Comparison of ENCODE assay signal across 40 mouse cellular contexts in the genomic region with DNA sequence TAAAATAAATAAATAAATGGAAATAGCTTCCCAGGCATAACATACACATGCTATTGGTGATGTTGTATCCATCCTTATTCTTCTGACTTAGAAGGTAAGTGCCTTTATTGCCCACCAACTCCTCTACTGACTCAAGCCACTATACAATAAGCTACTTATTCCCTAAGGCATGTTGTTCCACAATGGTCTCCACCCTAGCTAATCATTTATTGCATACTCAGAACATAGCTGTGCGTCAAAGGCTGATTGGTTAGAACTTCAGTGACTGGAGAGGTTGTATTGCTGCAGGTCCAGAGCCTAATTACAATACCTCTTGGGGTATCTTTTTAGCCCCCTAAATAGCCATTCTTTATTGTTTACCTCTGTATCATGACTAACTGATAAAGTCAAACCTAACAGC. TPM values are rescaled to one million over a fixed set of nuclear protein-coding genes. Genes with fewer than 3 reads are reported as not detected.
"Had no signal": no experiment of that assay in that cellular context is flagged by ENCODE, and none has a peak within 500 bp of the region (broad histone marks: within the 10 kb centered on the region; RNA-seq: fewer than 3 reads in every experiment).

No protein-coding gene starts in this region.

- H3K27me3 ChIP-seq: heart, embryonic 12.5 days; hindbrain, embryonic 12.5 days; intestine, embryonic 15.5 days; limb, embryonic 12.5 days; liver, embryonic 15.5 days had no signal

- H3K4me2 ChIP-seq: heart, embryonic 12.5 days; hindbrain, embryonic 12.5 days; hindbrain, embryonic 14.5 days; intestine, embryonic 15.5 days; limb, embryonic 12.5 days; liver, embryonic 11.5 days; liver, embryonic 13.5 days; liver, embryonic 15.5 days had no signal

- H3K9me3 ChIP-seq: heart, embryonic 10.5 days; heart, embryonic 12.5 days; hindbrain, embryonic 10.5 days; hindbrain, embryonic 12.5 days; intestine, embryonic 15.5 days; limb, embryonic 10.5 days; limb, embryonic 12.5 days; liver, embryonic 13.5 days; liver, embryonic 15.5 days had no signal

- H3K9ac ChIP-seq: heart, embryonic 12.5 days; hindbrain, embryonic 12.5 days; hindbrain, embryonic 14.5 days; intestine, embryonic 15.5 days; limb, embryonic 12.5 days; liver, embryonic 13.5 days; liver, embryonic 15.5 days; liver, postnatal 0 days had no signal

- ATAC-seq: hindbrain, embryonic 16.5 days; inflammation-experienced regulatory T-cells, adult 6 months; intestine, embryonic 15.5 days; liver, postnatal 0 days had no signal

- DNase-seq: gastrocnemius, adult 2 months; gastrocnemius, postnatal 10 days; gastrocnemius, postnatal 25 days; heart, adult 18-20 months; heart, postnatal 10 days; heart, postnatal 4 days; kidney, adult 18-20 months; kidney, adult 8-10 months; kidney, postnatal 10 days; kidney, postnatal 25 days; kidney, postnatal 4 days; liver; liver, embryonic 13.5 days; liver, postnatal 0 days had no signal

- H3K27ac ChIP-seq: gastrocnemius, adult 2 months; heart, embryonic 10.5 days; intestine, embryonic 15.5 days; layer of hippocampus, adult 2 months; left cerebral cortex, adult 2 months; limb, embryonic 10.5 days; limb, embryonic 12.5 days; liver, embryonic 13.5 days; liver, embryonic 15.5 days had no signal

- H3K4me3 ChIP-seq: gastrocnemius, adult 2 months; heart, embryonic 10.5 days; heart, embryonic 12.5 days; hindbrain, embryonic 10.5 days; hindbrain, embryonic 12.5 days; intestine, embryonic 15.5 days; layer of hippocampus, adult 2 months; left cerebral cortex, adult 2 months; limb, embryonic 10.5 days; limb, embryonic 12.5 days; liver, embryonic 13.5 days; liver, embryonic 15.5 days had no signal

- H3K36me3 ChIP-seq: heart, embryonic 10.5 days; heart, embryonic 12.5 days; hindbrain, embryonic 10.5 days; hindbrain, embryonic 12.5 days; intestine, embryonic 15.5 days; limb, embryonic 10.5 days; limb, embryonic 12.5 days; liver, embryonic 13.5 days; liver, embryonic 15.5 days had no signal

- H3K4me1 ChIP-seq: intestine, embryonic 15.5 days; limb, embryonic 12.5 days; liver, embryonic 13.5 days; liver, embryonic 15.5 days had no signal

RNA-seq across cellular contexts. Expression of a gene that starts 46.4 kb away (rescaled TPM):
- total RNA-seq: gastrocnemius, adult 2 months; gastrocnemius, postnatal 10 days; gastrocnemius, postnatal 25 days; gastrocnemius, postnatal 4 days; granulocyte monocyte progenitor cell, adult 5-6 weeks; heart, adult 18-20 months; heart, adult 8-10 months; heart, postnatal 10 days; heart, postnatal 25 days; heart, postnatal 4 days; layer of hippocampus, adult 2 months; layer of hippocampus, postnatal 10 days; layer of hippocampus, postnatal 25 days; left cerebral cortex, adult 2 months; left cerebral cortex, postnatal 14 days; left cerebral cortex, postnatal 36 days had no signal
- polyA plus RNA-seq: heart, embryonic 12.5 days; heart, embryonic 16.5 days; hindbrain, embryonic 10.5 days; hindbrain, embryonic 12.5 days; hindbrain, embryonic 14.5 days; hindbrain, embryonic 16.5 days; intestine, embryonic 15.5 days; kidney, embryonic 14.5 days; kidney, embryonic 16.5 days; limb, embryonic 10.5 days; limb, embryonic 12.5 days; limb, embryonic 14.5 days; liver, embryonic 11.5 days; liver, embryonic 13.5 days; liver, embryonic 15.5 days; liver, postnatal 0 days had no signal
